Mouse (Mus musculus) ES-Bruce4 (cell line): Measurements from ENCODE around the gene Tbc1d16.

Experiments used
- CTCF ChIP-seq: IDR thresholded peaks from one replicate; pipeline ENCODE4 v1.8.1; 2011; ENCODE audit warnings: low read depth, low read length
- EP300 ChIP-seq: IDR thresholded peaks from 2 replicates; pipeline ENCODE4 v1.6.1; 2011; ENCODE audit warnings: low read depth, low read length; ENCODE audit not compliant: insufficient read depth
- POLR2A ChIP-seq: IDR thresholded peaks from one replicate; pipeline ENCODE4 v1.8.1; 2011; ENCODE audit warnings: low read length; ENCODE audit not compliant: insufficient read depth

GRCm38 (mm10) chr11:119224926-119225325, 3.4 kb downstream of the Tbc1d16 start:
- TF ChIP-seq CTCF, result no peak
- TF ChIP-seq POLR2A, result no peak
- no peak for TF ChIP-seq EP300
